Mouse (Mus musculus) ES-Bruce4 (cell line): ENCODE measurements around the gene Myh4.

ENCODE experiments used
- EP300 ChIP-seq: IDR thresholded peaks from 2 replicates; pipeline ENCODE4 v1.6.1; 2011; ENCODE audit warnings: low read depth, low read length; ENCODE audit not compliant: insufficient read depth
- POLR2A ChIP-seq: IDR thresholded peaks from one replicate; pipeline ENCODE4 v1.8.1; 2011; ENCODE audit warnings: low read length; ENCODE audit not compliant: insufficient read depth

- TF ChIP-seq POLR2A, result no peak
- no peak for TF ChIP-seq EP300
These were observed 46.3 kb upstream of the Myh4 start for GRCm38 (mm10) chr11:67191496-67191895.
